Mouse (Mus musculus) midbrain, embryonic 15.5 days (tissue): ENCODE results near the gene Zfp142. TPM values are rescaled to one million over a fixed set of nuclear protein-coding genes. Genes with fewer than 3 reads are reported as not detected.

Experiments
- ATAC-seq: fragments of 200-750 bp; cut with Nextera tagmentation; replicated peaks from 2 replicates; pipeline ENCODE4 v1.8.0; 2017; ENCODE audit warnings: moderate TSS enrichment
- H3K27ac ChIP-seq: fragments of 300-500 bp; sonication (generic); 2 replicates; pipeline ENCODE4 v1.5.1; 2015; ENCODE audit warnings: mild to moderate bottlenecking, inconsistent platforms
- H3K27me3 ChIP-seq: fragments of 300-500 bp; sonication (generic); replicated peaks from 2 replicates; pipeline ENCODE4 v1.6.1; 2015; ENCODE audit warnings: inconsistent platforms
- H3K36me3 ChIP-seq: fragments of 300-500 bp; sonication (generic); replicated peaks from 2 replicates; pipeline ENCODE4 v1.6.1; 2015; ENCODE audit warnings: inconsistent platforms
- H3K4me1 ChIP-seq: fragments of 300-500 bp; sonication (generic); 2 replicates; pipeline ENCODE4 v1.6.1; 2015; ENCODE audit warnings: inconsistent platforms
- H3K4me2 ChIP-seq: fragments of 300-500 bp; sonication (generic); 2 replicates; pipeline ENCODE4 v1.6.1; 2015; ENCODE audit warnings: inconsistent platforms, mild to moderate bottlenecking, moderate library complexity
- H3K4me3 ChIP-seq: fragments of 300-500 bp; sonication (generic); 2 replicates; pipeline ENCODE4 v1.5.1; 2015; ENCODE audit warnings: mild to moderate bottlenecking, inconsistent platforms
- H3K9ac ChIP-seq: fragments of 300-500 bp; sonication (generic); 2 replicates; pipeline ENCODE4 v1.6.1; 2015; ENCODE audit warnings: mild to moderate bottlenecking, inconsistent platforms
- H3K9me3 ChIP-seq: fragments of 300-500 bp; sonication (generic); 2 replicates; pipeline ENCODE4 v1.6.1; 2016; ENCODE audit warnings: inconsistent platforms
- WGBS: fragments of 180-500 bp; shearing (Covaris S2); methylation state at CpG from one replicate; pipeline ENCODE4 v1.1.7; 2015; ENCODE audit warnings: mixed read lengths; 5-methylcytosine and 5-hydroxymethylcytosine counted together
- microRNA-seq: library from miRNA; unstranded; fragments of <30 nt; microRNA quantifications from one replicate; pipeline ENCODE4, GENCODE M21; 2016
- polyA plus RNA-seq: library from polyadenylated mRNA; unstranded; fragments of >200 nt; fragmentation: Nextera tagmentation; extraction: Ambion mirVana; gene quantifications from 2 replicates; pipeline ENCODE4 v1.2.1, GENCODE M21; 2015

Zfp142 gene
- polyA plus RNA-seq, 1 experiment from 2014 or later = 10.2 TPM

DNA sequence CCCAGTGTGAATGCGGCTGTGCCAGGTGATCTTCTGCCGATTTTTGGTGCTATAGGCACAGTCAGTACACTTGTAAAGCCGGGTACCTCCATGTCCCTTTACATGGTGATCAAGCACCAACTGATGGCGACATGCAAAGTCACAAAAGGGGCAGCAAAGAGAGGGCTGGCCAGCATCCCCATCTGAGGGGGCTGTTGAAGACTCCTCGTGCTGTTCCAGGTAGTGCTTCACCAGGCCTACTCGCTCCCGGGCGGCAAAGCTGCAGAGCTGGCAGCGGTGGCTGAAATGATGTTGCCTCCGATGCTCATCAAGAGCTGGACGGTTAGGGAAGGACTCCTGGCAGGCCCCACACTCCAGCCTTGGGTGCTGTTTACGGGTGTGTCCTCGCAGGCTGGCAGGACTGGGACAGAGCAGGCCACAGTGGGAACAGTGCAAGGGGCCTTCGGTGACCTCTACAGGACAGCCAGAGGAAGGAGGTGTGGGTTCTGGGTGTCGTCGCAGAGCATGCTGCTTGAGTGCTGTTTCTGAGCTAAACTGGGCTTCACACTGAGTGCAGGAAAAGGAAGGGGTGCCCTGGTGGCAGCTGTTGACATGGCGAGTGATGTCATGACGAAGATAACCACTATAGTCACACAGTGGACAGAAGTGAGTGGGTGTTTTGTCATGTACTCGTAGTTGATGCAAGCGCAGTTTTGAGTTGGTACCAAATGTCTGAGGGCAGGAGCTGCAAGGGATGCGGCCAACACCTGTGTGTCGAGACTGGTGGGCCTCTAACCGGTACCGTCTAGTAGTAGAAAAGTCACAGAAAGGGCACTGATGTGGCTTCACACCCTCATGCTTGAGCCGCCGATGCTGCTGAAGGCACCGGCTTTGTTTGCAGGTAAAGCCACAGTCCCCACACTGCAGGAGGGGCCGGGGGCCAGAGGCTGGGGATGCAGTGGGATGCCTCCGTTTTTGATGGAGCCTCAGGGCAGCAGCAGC, 18.0 kb downstream of the Zfp142 start:
- H3K36me3 ChIP-seq = peaks cover 76% of the 10 kb centered on the region

DNA sequence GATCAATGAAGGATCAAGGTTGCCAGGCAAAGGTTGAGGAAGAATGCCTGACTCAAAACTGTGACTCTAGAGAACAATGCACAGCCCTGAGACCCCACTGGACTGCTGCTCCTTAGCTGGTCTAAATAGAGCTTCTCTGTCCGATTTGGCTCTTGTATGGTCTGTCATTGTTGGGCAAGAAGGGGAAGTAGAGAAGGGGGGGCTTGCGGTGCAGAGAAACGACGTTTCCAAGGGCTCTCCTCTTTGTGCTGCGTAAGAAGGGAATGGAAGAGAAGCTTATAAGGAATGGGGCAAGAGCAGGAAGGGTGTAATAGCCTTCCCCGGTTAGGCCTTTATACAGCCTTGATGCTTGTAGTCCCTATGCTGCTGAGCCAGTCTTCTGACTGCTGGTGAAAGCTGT, 22.2 kb downstream of the Zfp142 start:
- Histone ChIP-seq H3K9ac (no peak overlapping the region), H3K9me3 (no peaks in the 10 kb centered on the region), H3K4me2 (no peak overlapping the region), H3K4me3 (no peak overlapping the region), H3K27ac (no peak overlapping the region), H3K27me3 (no peaks in the 10 kb centered on the region), H3K4me1 (no peaks in the 10 kb centered on the region), H3K36me3 (peaks cover 46% of the 10 kb centered on the region)
- WGBS = 57% methylated on average over 6 of the region's 6 CpGs
- ATAC-seq = no peak

More for the DNA sequence above, 18.0 kb downstream of the Zfp142 start:
- Histone ChIP-seq H3K4me2 (no peak overlapping the region), H3K27ac (no peak overlapping the region), H3K4me3 (no peak overlapping the region), H3K9ac (no peak overlapping the region), H3K9me3 (no peaks in the 10 kb centered on the region), H3K27me3 (no peaks in the 10 kb centered on the region), H3K4me1 (no peaks in the 10 kb centered on the region)
- ATAC-seq = no peak
- WGBS = 93% methylated on average over 29 of the region's 29 CpGs

DNA sequence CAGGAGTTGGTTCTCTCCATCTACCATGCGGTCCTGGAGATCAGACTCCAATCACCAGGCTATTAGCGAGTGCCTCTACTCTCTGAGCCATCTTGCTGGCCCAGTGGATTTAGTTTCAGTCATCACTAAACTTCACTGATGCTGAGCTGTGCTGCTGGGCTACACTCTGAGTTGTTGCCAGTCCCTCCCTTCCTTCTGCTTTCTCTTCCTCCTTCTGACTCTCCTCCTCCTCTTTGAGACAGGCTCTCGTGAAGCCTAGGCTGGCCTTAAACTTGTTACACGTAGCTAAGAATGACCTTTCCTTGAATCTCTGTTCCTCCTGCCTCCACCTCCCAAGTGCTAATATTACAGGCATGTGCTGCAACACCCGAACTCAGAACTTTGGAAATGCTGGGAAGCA, 29.0 kb downstream of the Zfp142 start:
- ATAC-seq = no peak

DNA sequence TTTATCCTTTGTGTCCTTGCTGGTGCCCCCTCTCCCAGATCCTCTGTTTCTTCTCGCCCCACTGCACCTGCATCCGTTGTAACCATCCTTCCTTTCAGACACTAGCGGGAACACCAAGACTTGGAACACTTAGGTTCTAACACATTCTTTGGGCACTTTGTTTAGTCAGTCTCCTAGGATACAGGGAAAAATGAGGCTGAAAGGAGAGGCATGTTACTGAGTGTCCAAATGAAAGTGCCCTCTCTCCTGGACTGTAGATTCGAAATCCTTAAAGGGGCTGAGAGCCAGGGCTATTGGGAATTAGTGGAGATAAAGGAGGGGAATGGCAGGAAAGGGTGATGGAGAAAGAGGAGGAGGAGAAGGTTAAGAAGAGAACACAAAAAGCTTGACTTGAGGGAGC, 43.9 kb downstream of the Zfp142 start, which contains the start of gene Usp37:
Gene Usp37, minus strand, starts transcription at position 101 of the 400 bp plus-strand sequence.
- Histone ChIP-seq H3K27ac (no peak within 1 kb of the TSS; the same call in 1 of the 2 replicates), H3K4me2 (peak within 1 kb of the TSS; percentile 27; the same call in 1 of the 2 replicates), H3K4me3 (0 out of 2 replicates have a peak within 1 kb of the TSS, but pooled peaks have one; percentile 2)

More for the DNA sequence above, 29.0 kb downstream of the Zfp142 start:
- Histone ChIP-seq H3K36me3 (no peaks in the 10 kb centered on the region), H3K27ac (no peak overlapping the region), H3K9me3 (no peaks in the 10 kb centered on the region), H3K4me2 (no peak overlapping the region), H3K27me3 (no peaks in the 10 kb centered on the region), H3K4me3 (no peak overlapping the region), H3K9ac (no peak overlapping the region), H3K4me1 (no peaks in the 10 kb centered on the region)
- 89% methylated on average over 5 of the region's 5 CpGs for WGBS

DNA sequence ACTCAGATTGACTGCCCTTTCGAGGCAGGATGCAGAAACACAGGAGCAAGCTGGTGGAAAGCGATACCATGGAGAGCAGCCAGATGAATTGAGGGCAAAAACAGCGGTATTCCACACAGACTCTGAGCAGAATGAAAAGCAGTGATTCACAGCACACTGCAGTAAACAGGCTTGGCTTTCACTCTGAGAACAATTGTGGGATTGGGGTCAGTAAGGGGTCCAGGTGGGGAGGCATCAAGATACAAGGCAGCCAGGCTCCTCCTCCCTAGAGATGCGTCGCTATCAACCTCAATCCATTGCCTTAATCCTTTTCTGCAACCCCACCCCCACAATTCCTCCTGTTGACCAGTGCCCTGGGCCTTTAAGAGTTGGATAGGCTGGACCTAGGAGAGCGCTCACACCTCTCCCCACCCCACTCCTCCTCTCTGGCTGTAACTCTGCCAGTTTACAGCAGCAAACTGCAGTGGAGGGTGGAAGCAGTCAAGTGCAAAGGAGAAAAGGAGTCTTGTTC, 45.5 kb downstream of the Zfp142 start, which contains the start of gene Plcd4:
Gene Plcd4, plus strand, starts transcription at position 438 of the 511 bp plus-strand sequence.
- Histone ChIP-seq H3K9me3 (no peaks in the 10 kb centered on the region), H3K9ac (no peak within 1 kb of the TSS), H3K4me2 (peak within 1 kb of the TSS; percentile 27)

More for the DNA sequence above, 43.9 kb downstream of the Zfp142 start, which contains the start of gene Usp37:
- Histone ChIP-seq H3K36me3 (no peaks in the 10 kb centered on the region), H3K27me3 (no peaks in the 10 kb centered on the region), H3K9ac (no peak within 1 kb of the TSS), H3K4me1 (peaks cover 11% of the 10 kb centered on the region; the same call in 1 of the 2 replicates), H3K9me3 (no peaks in the 10 kb centered on the region)
- 25% methylated on average over 4 of the region's 4 CpGs for WGBS
- ATAC-seq = no peak

DNA sequence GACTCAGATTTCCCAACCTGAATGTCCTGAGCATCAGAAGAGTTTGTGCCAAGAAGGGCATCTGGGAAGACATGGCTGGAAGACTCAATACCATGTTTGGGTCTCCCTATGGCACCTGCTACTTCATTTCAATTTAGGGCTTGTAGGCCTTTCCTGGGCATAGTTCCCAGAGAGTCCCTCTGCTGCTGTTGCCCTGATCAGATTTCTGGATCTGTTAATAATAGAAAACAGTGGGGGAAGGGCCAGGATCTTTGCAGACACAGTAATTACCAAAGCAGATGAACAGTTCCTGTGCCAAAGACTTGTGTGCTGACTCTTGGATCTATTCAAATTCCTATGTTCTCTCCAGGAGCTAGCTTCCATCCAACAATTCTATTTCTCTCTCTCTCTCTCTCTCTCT, 49.4 kb downstream of the Zfp142 start:
- Histone ChIP-seq H3K27me3 (no peaks in the 10 kb centered on the region), H3K36me3 (no peaks in the 10 kb centered on the region), H3K4me3 (no peak overlapping the region), H3K4me2 (no peak overlapping the region), H3K9me3 (no peaks in the 10 kb centered on the region), H3K9ac (no peak overlapping the region), H3K4me1 (peaks cover 11% of the 10 kb centered on the region; the same call in 1 of the 2 replicates), H3K27ac (no peak overlapping the region)
- ATAC-seq = no peak

More for the DNA sequence above, 45.5 kb downstream of the Zfp142 start, which contains the start of gene Plcd4:
- Histone ChIP-seq H3K4me1 (peaks cover 11% of the 10 kb centered on the region; the same call in 1 of the 2 replicates), H3K27ac (peak within 1 kb of the TSS; percentile 31; the same call in 1 of the 2 replicates), H3K27me3 (no peaks in the 10 kb centered on the region), H3K4me3 (0 out of 2 replicates have a peak within 1 kb of the TSS, but pooled peaks have one; percentile 2), H3K36me3 (no peaks in the 10 kb centered on the region)
- ATAC-seq = peak; percentile 70
- 4% methylated on average over 6 of the region's 6 CpGs for WGBS

DNA sequence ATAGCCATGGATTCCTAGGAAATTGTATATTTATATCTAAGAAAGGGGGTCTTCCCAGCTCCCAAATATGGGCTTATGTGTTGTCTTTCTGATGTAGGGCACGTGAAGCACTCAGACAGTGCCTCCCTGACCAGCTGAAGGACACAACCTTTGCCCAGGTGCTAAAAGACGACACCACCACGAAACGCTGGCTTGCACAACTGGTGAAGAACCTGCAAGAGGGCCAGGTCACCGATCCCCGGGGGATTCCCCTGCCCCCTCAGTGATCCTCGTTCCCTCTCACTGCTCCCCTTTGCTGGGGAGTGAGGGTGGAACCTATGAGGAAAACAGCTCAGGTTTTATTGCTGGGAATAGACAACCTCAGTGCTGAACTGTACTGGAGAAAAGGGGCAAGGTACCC, 59.5 kb downstream of the Zfp142 start:
- ATAC-seq = no peak
- H3K36me3 ChIP-seq = peaks cover 59% of the 10 kb centered on the region
- H3K4me3 ChIP-seq = no peak overlapping the region
- no peaks in the 10 kb centered on the region for H3K27me3 ChIP-seq
- WGBS = 92% methylated on average over 7 of the region's 7 CpGs
- H3K27ac ChIP-seq = no peak overlapping the region
- H3K4me2 ChIP-seq = no peak overlapping the region
- H3K9ac ChIP-seq = no peak overlapping the region
- H3K4me1 ChIP-seq = no peaks in the 10 kb centered on the region
- H3K9me3 ChIP-seq = no peaks in the 10 kb centered on the region

DNA sequence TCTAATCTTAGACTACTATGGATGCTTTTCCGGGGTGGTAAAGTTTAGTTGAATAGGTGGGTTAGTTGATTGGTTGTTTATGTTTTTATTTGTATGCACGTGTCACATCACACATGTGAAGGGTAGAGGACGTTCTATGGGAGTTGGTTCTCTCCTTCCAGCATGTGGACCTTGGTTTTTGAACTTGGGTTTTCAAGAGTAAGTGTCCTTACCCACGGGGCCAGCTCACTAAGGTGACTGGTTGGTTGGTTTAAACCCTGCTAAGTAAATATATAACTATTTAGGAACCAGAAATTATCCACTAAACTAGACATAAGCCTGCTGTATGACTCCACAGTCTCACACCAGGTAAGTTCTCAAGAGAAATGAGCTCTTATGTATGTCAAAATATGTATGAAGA, 63.3 kb downstream of the Zfp142 start:
- Histone ChIP-seq H3K27ac (no peak overlapping the region), H3K36me3 (peaks cover 63% of the 10 kb centered on the region), H3K27me3 (no peaks in the 10 kb centered on the region), H3K9me3 (no peaks in the 10 kb centered on the region), H3K4me3 (no peak overlapping the region), H3K4me2 (no peak overlapping the region), H3K4me1 (no peaks in the 10 kb centered on the region), H3K9ac (no peak overlapping the region)
- WGBS = 93% methylated on average over 4 of the region's 4 CpGs
- ATAC-seq = no peak

DNA sequence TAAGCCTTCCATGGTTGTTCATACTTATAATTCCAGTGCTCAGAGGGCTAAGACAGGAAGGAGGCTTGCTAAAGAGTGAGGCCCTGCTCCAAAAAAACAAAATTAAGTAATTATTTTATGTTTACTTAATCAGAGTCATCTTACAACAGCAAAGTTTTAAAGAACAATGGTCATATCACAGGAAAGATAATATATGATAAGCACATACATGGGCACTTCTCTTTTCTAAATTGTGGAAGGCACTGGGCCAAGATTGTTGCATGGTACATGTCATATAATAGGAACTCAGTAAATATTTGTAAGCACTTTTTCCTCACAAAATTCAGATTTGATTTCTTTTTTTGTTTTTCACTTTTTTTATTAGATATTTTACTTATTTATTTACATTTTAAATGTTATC, 68.2 kb downstream of the Zfp142 start:
- H3K4me2 ChIP-seq = no peak overlapping the region
- no peaks in the 10 kb centered on the region for H3K27me3 ChIP-seq
- no peaks in the 10 kb centered on the region for H3K9me3 ChIP-seq
- ATAC-seq = no peak
- H3K4me1 ChIP-seq = no peaks in the 10 kb centered on the region
- peaks cover 29% of the 10 kb centered on the region; the same call in 1 of the 2 replicates for H3K36me3 ChIP-seq
- H3K4me3 ChIP-seq = no peak overlapping the region
- no peak overlapping the region for H3K27ac ChIP-seq
- no peak overlapping the region for H3K9ac ChIP-seq

Small RNA genes lying within 50 kb of the gene (microRNA-seq; reads per million reads assigned to microRNA genes)
- not detected for gene Gm25035

Other genes starting within 250 kb of the Zfp142 start
- gene Catip, start 226.1 kb downstream of the Zfp142 start, polyA plus RNA-seq = 0.68 and 1.9 TPM in 2 replicates
- 2.0 and 3.4 TPM in 2 replicates for gene Slc11a1, start 213.1 kb downstream of the Zfp142 start, polyA plus RNA-seq
- gene Ctdsp1, start 196.7 kb downstream of the Zfp142 start, polyA plus RNA-seq = 14.3 and 17.4 TPM in 2 replicates
- gene Vil1, start 178.9 kb downstream of the Zfp142 start, polyA plus RNA-seq = 0.22 and 0.41 TPM in 2 replicates
- gene Cnot9, start 82.2 kb downstream of the Zfp142 start, polyA plus RNA-seq = 47.6 and 50.4 TPM in 2 replicates
- gene Plcd4, start 45.4 kb downstream of the Zfp142 start, polyA plus RNA-seq = 5.7 and 5.9 TPM in 2 replicates
- 27.4 and 29.3 TPM in 2 replicates for gene Usp37, start 44.0 kb downstream of the Zfp142 start, polyA plus RNA-seq
- gene Bcs1l, start within 50 bp of the Zfp142 start, polyA plus RNA-seq = 24.2 TPM in 2 replicates
- 48.8 and 50.0 TPM in 2 replicates for gene Rnf25, start 13.2 kb upstream of the Zfp142 start, polyA plus RNA-seq
- gene Stk36, start 13.2 kb upstream of the Zfp142 start, polyA plus RNA-seq = 21.0 and 25.1 TPM in 2 replicates
- 10.6 and 10.9 TPM in 2 replicates for gene Ttll4, start 73.5 kb upstream of the Zfp142 start, polyA plus RNA-seq
- 2.4 and 3.3 TPM in 2 replicates for gene Cyp27a1, start 125.3 kb upstream of the Zfp142 start, polyA plus RNA-seq
- not detected in 2 replicates for gene Prkag3, start 161.0 kb upstream of the Zfp142 start, polyA plus RNA-seq
- gene Wnt6, start 183.6 kb upstream of the Zfp142 start, polyA plus RNA-seq = 5.6 and 7.2 TPM in 2 replicates
- 0.34 and 0.37 TPM in 2 replicates for gene Wnt10a, start 203.3 kb upstream of the Zfp142 start, polyA plus RNA-seq